Comparison of ENCODE assay signal across 14 mouse cellular contexts in genomic region chr12:100956028-100956427, GRCm38 (mm10). TPM values are rescaled to one million over a fixed set of nuclear protein-coding genes. Genes with fewer than 3 reads are reported as not detected.
A peak's percentile ranks its signal among the peaks of the same experiment; 100 is the strongest.
DNase-seq lines count a peak whose midpoint lies in the region; ATAC-seq and TF ChIP-seq lines count a peak whose summit lies in the region.
"Had no signal": no experiment of that assay in that cellular context is flagged by ENCODE, and none has a peak within 500 bp of the region (broad histone marks: within the 10 kb centered on the region; RNA-seq: fewer than 3 reads in every experiment).

No protein-coding gene starts in this region.

- 76% methylated on average over 2 of the region's 2 CpGs for WGBS in kidney, postnatal 0 days

- H3K27me3 ChIP-seq in kidney, postnatal 0 days (ENCODE audit: insufficient read depth, low read length) = no peaks in the 10 kb centered on the region
- H3K27me3 ChIP-seq: forebrain, embryonic 12.5 days had no signal

- H3K36me3 ChIP-seq in kidney, postnatal 0 days (ENCODE audit: insufficient read depth, low read length) = no peaks in the 10 kb centered on the region

- no peak overlapping the region for H3K27ac ChIP-seq in kidney, postnatal 0 days

- ATAC-seq in kidney, postnatal 0 days (replicated peaks; ENCODE audit: low FRiP score, low read depth) = no peak
- ATAC-seq: lung, postnatal 0 days had no signal

- TF ChIP-seq CTCF in kidney, postnatal 0 days (IDR thresholded peaks at IDR 0.05; ENCODE audit: low read depth) = no peak

- no peaks in the 10 kb centered on the region for H3K4me1 ChIP-seq in kidney, postnatal 0 days (replicated peaks; ENCODE audit: insufficient read depth, low read length)

- H3K9me3 ChIP-seq in kidney, postnatal 0 days (replicated peaks; ENCODE audit: low read length) = no peaks in the 10 kb centered on the region
- H3K9me3 ChIP-seq: forebrain, embryonic 12.5 days had no signal

- no peak overlapping the region for H3K9ac ChIP-seq in kidney, postnatal 0 days (ENCODE audit: low read depth, low read length)
- H3K9ac ChIP-seq: forebrain, embryonic 12.5 days had no signal

- peak; percentile 46 for DNase-seq in kidney, postnatal 0 days (ENCODE audit: low spot score)
- DNase-seq in kidney, adult 8-10 months = no peak
- DNase-seq in c-Kit-negative CD71-positive TER-119-positive erythroid progenitor cells, embryonic 14.5 days (ENCODE audit: low read depth, low spot score) = peak; percentile 86
- DNase-seq in liver = peak; percentile 88
- peak; percentile 69 to 77 for DNase-seq in spleen, postnatal 10 days (ENCODE audit: low spot score in 2 of 2)
- no peak for DNase-seq in frontal cortex, postnatal 14 days (ENCODE audit: low spot score in 2 of 2)
- no peak for DNase-seq in adrenal gland, postnatal 4 days (ENCODE audit: low spot score in 2 of 2)
- DNase-seq in lung, postnatal 10 days = no peak
- DNase-seq: embryo, embryonic 11 days; heart, postnatal 36 days; kidney, postnatal 10 days; thymus, postnatal 4 days had no signal

- no peak overlapping the region for H3K4me2 ChIP-seq in kidney, postnatal 0 days (ENCODE audit: low read length)
- H3K4me2 ChIP-seq: forebrain, embryonic 12.5 days had no signal

- H3K4me3 ChIP-seq in kidney, postnatal 0 days (replicated peaks; ENCODE audit: low read depth, low read length) = no peak overlapping the region
- H3K4me3 ChIP-seq: forebrain, embryonic 12.5 days had no signal

RNA-seq across cellular contexts. Expression of gene Gpr68, which starts 48.0 kb away (rescaled TPM):
- polyA plus RNA-seq in kidney, postnatal 0 days (2015; fragmentation: Nextera tagmentation; extraction: Ambion mirVana) = 0.36 and 0.57 TPM in 2 replicates
- 1 to 10 TPM; 2.5 to 2.8 TPM for total RNA-seq in adrenal gland, postnatal 4 days (2021)

Comparison
In these comparisons a context has a peak if more than half of its experiments do, and no peak if none do; other contexts are left out.
1. DNase-seq: peak in kidney, postnatal 0 days (single experiment), c-Kit-negative CD71-positive TER-119-positive erythroid progenitor cells, embryonic 14.5 days (single experiment), liver (single experiment) and spleen, postnatal 10 days (2 of 2); none in kidney, adult 8-10 months (0 of 2), frontal cortex, postnatal 14 days (0 of 2), adrenal gland, postnatal 4 days (0 of 2) and lung, postnatal 10 days (single experiment).